Mouse (Mus musculus) olfactory bulb, adult 2 months (tissue): ENCODE data around the gene Tubb3.

Source experiments
- CTCF ChIP-seq: fragments of 200-500 bp; IDR thresholded peaks from 2 replicates; pipeline ENCODE4 v1.5.1; 2012; ENCODE audit warnings: low read depth, mild to moderate bottlenecking, low read length, moderate library complexity; ENCODE audit not compliant: insufficient read depth
- POLR2A ChIP-seq: fragments of 200-500 bp; IDR thresholded peaks from 2 replicates; pipeline ENCODE4 v1.6.1; 2012; ENCODE audit warnings: mild to moderate bottlenecking, low read depth, low read length, moderate library complexity; ENCODE audit not compliant: insufficient read depth

GRCm38 (mm10) chr8:123387801-123388200 is 23.4 kb upstream of the Tubb3 start:
- no peak for TF ChIP-seq POLR2A
- TF ChIP-seq CTCF = no peak
